Mouse (Mus musculus): ENCODE data around the gene Cradd. TPM values are rescaled to one million over a fixed set of nuclear protein-coding genes. Genes with fewer than 3 reads are reported as not detected.

Cradd gene
- total RNA-seq, 2 experiments from 2014 or later, result 5.6 to 5.9 TPM

- Histone ChIP-seq H3K27ac (no peak overlapping the region), H3K4me3 (no peak overlapping the region)
- TF ChIP-seq CTCF (IDR thresholded peaks at IDR 0.05), result no peak
- intact Hi-C loops (cut with DNase I), result no loop called here
- no peak for DNase-seq (ENCODE audit: extremely low spot score in 1 of 2, low spot score in 2 of 2)
Measured at GRCm38 (mm10) chr10:95314019-95314418, 9.9 kb downstream of the Cradd start.

- TF ChIP-seq CTCF (IDR thresholded peaks at IDR 0.05), result no peak
- DNase-seq (ENCODE audit: extremely low spot score in 1 of 2, low spot score in 2 of 2), result no peak
- Histone ChIP-seq H3K27ac (no peak overlapping the region), H3K4me3 (no peak overlapping the region)
- intact Hi-C loops (cut with DNase I), result no loop called here
Measured at GRCm38 (mm10) chr10:95313524-95313923, 10.4 kb downstream of the Cradd start.

- Histone ChIP-seq H3K4me3 (no peak overlapping the region), H3K27ac (no peak overlapping the region)
- intact Hi-C loops (cut with DNase I), result no loop called here
- no peak for DNase-seq (ENCODE audit: extremely low spot score in 1 of 2, low spot score in 2 of 2)
- no peak for TF ChIP-seq CTCF (IDR thresholded peaks at IDR 0.05)
Measured at GRCm38 (mm10) chr10:95310688-95311441, 13.1 kb downstream of the Cradd start.

DNA sequence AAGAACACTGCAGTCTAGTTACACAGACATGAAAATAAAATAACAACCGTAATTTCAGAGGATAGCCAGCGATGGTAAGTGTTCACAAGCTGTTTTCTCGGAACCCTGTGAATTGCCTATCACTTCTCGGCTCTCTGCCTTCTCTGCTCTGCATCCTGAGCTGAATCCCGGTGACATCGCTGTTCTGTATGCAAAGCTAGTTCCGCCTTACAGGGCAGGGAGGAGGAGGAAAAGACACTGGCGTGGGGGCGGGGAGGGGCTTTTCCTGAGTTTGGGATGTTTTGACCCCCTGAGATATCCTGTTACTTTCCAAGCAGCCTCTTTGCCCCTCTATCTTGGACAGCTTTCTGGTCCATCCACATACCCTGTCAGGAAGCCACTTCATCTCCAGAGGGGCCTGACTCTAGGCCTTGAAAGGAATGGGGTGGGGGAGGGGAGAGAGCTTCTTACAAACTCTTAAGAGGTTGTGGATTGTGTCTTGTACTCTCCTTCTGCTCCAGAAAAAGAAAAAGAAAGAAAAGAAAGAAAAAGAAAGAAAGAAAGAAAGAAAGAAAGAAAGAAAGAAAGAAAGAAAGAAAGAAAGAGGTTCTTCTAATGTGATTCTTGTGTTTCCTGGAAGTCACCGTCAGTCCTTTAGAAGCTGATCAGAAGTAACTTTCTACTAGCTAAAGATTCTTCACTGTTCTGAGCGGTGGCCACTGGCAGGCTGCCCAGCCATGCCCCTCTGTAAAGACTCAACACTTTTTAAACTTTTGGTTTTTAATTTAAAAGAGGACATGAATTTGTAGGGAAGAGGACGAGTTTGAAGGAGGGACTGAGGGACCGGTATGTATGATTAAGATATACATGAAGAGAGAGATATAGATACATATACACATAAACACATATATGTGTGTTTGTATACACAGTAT, 14.3 kb downstream of the Cradd start:
- no peak for DNase-seq (ENCODE audit: extremely low spot score in 1 of 2, low spot score in 2 of 2)
- no peak for TF ChIP-seq CTCF (IDR thresholded peaks at IDR 0.05)
- H3K27ac ChIP-seq, result no peak overlapping the region
- intact Hi-C loops (cut with DNase I), result no loop called here
- H3K4me3 ChIP-seq, result no peak overlapping the region

DNA sequence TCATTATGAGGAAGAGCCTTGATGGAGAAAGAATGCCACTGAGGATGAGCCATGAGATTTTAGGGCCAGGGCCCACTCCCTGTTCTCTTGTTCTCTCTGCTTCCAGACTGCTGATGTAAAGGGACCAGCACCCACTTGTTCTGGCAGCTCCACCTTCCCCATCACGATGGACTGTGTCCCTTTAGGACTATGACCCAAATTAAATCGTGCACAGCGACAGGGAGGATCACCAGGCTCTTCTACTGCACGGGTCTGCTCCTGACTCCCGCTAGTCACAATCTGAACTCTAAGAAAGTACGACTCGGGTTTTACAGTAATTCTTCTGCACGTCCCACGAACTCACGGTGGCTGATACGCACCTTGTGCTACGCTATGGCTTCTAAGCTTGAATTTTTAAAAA, 14.9 kb downstream of the Cradd start:
- no peak for TF ChIP-seq CTCF (IDR thresholded peaks at IDR 0.05)
- Histone ChIP-seq H3K27ac (no peak overlapping the region), H3K4me3 (no peak overlapping the region)
- no peak for DNase-seq (ENCODE audit: extremely low spot score in 1 of 2, low spot score in 2 of 2)
- intact Hi-C loops (cut with DNase I), result no loop called here

DNA sequence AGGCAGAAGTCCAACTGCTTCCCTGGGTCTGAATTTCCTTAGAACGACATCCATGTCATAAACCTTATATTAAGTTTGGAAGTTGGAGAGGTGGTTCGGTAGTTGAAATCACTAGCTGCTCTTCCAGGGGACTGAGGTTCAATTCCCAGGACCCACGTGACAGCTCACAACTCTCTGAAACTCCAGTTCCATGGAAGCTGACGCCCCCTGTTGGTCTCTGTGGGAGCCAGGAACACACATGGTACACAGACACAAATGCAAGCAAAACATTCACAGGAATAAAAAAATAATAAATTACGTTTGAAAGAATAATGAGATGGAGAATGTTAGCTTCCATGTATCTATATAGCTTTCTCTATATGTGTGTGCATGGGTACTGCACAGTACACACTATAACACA, 16.0 kb downstream of the Cradd start:
- no peak for TF ChIP-seq CTCF (IDR thresholded peaks at IDR 0.05)
- Histone ChIP-seq H3K27ac (no peak overlapping the region), H3K4me3 (no peak overlapping the region)
- intact Hi-C loops (cut with DNase I), result no loop called here
- no peak for DNase-seq (ENCODE audit: extremely low spot score in 1 of 2, low spot score in 2 of 2)

DNA sequence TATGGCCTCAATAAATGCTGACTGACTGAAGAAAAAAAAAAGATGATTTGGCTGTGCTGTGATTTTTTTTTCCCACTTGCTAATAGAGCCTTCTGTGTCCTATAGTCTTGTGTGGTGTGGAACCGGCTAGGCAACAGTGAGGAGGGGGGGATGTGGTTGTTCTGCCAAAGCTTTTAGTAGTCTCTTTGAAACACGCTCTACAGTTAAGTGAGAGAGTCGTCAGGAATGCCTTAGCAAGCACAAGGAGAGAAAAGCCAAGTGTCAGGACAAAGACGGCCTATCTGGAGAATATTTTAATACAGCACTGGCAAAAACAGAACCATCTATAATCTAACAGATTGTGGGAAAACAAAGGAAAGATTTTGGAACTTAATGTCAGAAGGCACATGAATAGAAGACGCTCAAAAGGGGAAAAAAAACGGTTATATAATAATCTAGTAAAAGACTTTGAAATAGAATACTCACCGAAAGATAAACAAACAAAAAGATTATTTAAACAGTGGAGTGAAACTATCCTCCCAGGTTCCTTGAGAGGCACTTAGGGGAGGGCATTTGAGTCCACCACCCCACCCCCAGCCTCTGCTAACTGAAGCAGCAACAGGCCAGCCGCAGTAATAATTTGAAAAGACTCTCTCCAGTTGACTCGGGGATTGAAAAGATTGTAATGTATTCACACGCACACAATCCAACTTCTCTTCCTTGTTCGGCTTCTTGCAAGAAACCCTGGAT, 16.9 kb downstream of the Cradd start:
- no peak for DNase-seq (ENCODE audit: extremely low spot score in 1 of 2, low spot score in 2 of 2)
- H3K27ac ChIP-seq, result no peak overlapping the region
- no peak for TF ChIP-seq CTCF (IDR thresholded peaks at IDR 0.05)

DNA sequence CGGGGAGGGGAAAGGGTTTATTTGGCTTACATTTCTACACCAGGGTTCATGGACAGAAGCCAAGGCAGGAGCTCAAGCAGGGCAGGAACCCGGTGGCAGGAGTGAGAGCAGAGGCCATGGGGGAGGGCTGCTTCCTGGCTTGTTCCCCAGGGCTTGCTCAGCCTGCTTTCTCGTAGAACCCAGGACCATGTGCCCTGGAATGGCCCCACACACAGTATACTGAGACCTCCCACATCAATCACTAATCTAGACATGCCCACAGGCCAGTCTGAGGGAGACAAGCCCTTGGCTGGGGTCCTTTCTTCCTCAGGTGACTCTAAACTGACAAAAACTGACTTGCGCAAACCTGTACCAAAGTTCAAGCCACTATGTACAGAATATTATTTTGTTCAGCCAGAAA, 19.7 kb downstream of the Cradd start:
- no peak for DNase-seq (ENCODE audit: extremely low spot score in 1 of 2, low spot score in 2 of 2)
- H3K4me3 ChIP-seq, result no peak overlapping the region
- no peak overlapping the region for H3K27ac ChIP-seq
- intact Hi-C loops (cut with DNase I), result no loop called here
- no peak for TF ChIP-seq CTCF (IDR thresholded peaks at IDR 0.05)

More for the DNA sequence above, 16.9 kb downstream of the Cradd start:
- H3K4me3 ChIP-seq, result no peak overlapping the region
- intact Hi-C loops (cut with DNase I), result no loop called here

GRCm38 (mm10) chr10:95302211-95303163, 21.4 kb downstream of the Cradd start:
- Histone ChIP-seq H3K4me3 (no peak overlapping the region), H3K27ac (no peak overlapping the region)
- DNase-seq (ENCODE audit: extremely low spot score in 1 of 2, low spot score in 2 of 2), result no peak
- intact Hi-C loops (cut with DNase I), result no loop called here
- TF ChIP-seq CTCF (IDR thresholded peaks at IDR 0.05), result no peak

GRCm38 (mm10) chr10:95300178-95300793, 23.6 kb downstream of the Cradd start:
- no peak for TF ChIP-seq CTCF (IDR thresholded peaks at IDR 0.05)
- DNase-seq (ENCODE audit: extremely low spot score in 1 of 2, low spot score in 2 of 2), result no peak
- Histone ChIP-seq H3K27ac (no peak overlapping the region), H3K4me3 (no peak overlapping the region)
- intact Hi-C loops (cut with DNase I), result no loop called here

DNA sequence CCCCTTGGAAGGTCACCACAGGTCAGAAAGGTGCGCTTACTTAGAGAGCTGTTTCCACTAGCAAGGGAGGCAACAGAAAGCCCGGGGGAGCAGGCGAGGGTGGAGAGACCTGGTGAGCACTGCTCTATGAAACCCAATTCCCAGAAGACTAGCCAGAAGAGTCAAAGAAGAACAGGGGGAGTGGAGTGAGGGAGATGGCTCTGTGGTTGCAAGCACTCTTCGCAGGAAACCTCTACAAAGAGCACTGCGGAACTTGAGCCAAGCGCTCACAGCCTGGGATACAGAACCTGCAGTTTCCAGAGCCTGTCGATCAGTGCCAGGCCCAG, 24.2 kb downstream of the Cradd start:
- TF ChIP-seq CTCF (IDR thresholded peaks at IDR 0.05), result no peak
- Histone ChIP-seq H3K4me3 (no peak overlapping the region), H3K27ac (no peak overlapping the region)
- intact Hi-C loops (cut with DNase I), result no loop called here
- DNase-seq (ENCODE audit: extremely low spot score in 1 of 2, low spot score in 2 of 2), result no peak
